Mouse (Mus musculus) left cerebral cortex, adult 2 months (tissue): ENCODE measurements at regions not wholly inside any gene's neighbourhood (a gene's known extent, or its start where the extent isn't known, plus 50 kb on each side); places are given as distances from the start of the nearest gene placed in this dataset.
A peak's percentile ranks its signal among the peaks of the same experiment; 100 is the strongest.
"Not testable (repeated sequence)": the region's sequence is repeated elsewhere in the genome, so short reads cannot be mapped to it uniquely, and the experiment has no call there.

Source experiments
- DNase-seq, 2 experiments: peaks; one replicate each; pipeline ENCODE4 v3.0.0; 2021 to 2022; ENCODE audit warnings: low spot score in 2 of 2, mixed read lengths in 1 of 2; ENCODE audit errors: extremely low spot score in 1 of 2
- H3K27ac ChIP-seq: fragments of 200-600 bp; 2 replicates; pipeline ENCODE4 v1.8.1; 2022
- H3K4me3 ChIP-seq: fragments of 200-600 bp; 2 replicates; pipeline ENCODE4 v1.8.1; 2022
- CTCF ChIP-seq: fragments of 200-600 bp; IDR thresholded peaks from 2 replicates; pipeline ENCODE4 v1.8.1; 2022; ENCODE audit warnings: antibody characterized with exemption, mild to moderate bottlenecking, moderate library complexity
- intact Hi-C: fragments of 180-260 bp; cut with DNase I; formaldehyde crosslinking; loops from one replicate; pipeline ENCODE4 v1.15.1; 2025

GRCm38 (mm10) chr5:64691406-64692100, 111.6 kb upstream of the Klf3 start:
- no peak overlapping the region for H3K27ac ChIP-seq
- no peak for DNase-seq
- H3K4me3 ChIP-seq: no peak overlapping the region
- TF ChIP-seq CTCF: no peak
- intact Hi-C loops: no loop called here

- Histone ChIP-seq H3K4me3 (no peak overlapping the region), H3K27ac (no peak overlapping the region)
- intact Hi-C loops: no loop called here
- DNase-seq: no peak
- no peak for TF ChIP-seq CTCF
Observed at GRCm38 (mm10) chr5:64692335-64692734, 110.9 kb upstream of the Klf3 start.

- no peak for TF ChIP-seq CTCF
- Histone ChIP-seq H3K27ac (no peak overlapping the region), H3K4me3 (no peak overlapping the region)
- intact Hi-C loops: no loop called here
- DNase-seq: no peak
Observed at GRCm38 (mm10) chr5:64693616-64694015, 109.6 kb upstream of the Klf3 start.

GRCm38 (mm10) chr5:64694606-64695005, 108.6 kb upstream of the Klf3 start:
- Histone ChIP-seq H3K27ac (no peak overlapping the region), H3K4me3 (no peak overlapping the region)
- no peak for DNase-seq
- no peak for TF ChIP-seq CTCF
- intact Hi-C loops: no loop called here

- H3K27ac ChIP-seq: no peak overlapping the region
- intact Hi-C loops: no loop called here
- no peak for DNase-seq
Observed at GRCm38 (mm10) chr5:64696099-64696498, 107.1 kb upstream of the Klf3 start.

GRCm38 (mm10) chr5:64697466-64697865, 105.7 kb upstream of the Klf3 start:
- Histone ChIP-seq H3K4me3 (no peak overlapping the region), H3K27ac (no peak overlapping the region)
- TF ChIP-seq CTCF: no peak
- intact Hi-C loops: no loop called here
- no peak for DNase-seq

More at GRCm38 (mm10) chr5:64696099-64696498, 107.1 kb upstream of the Klf3 start:
- no peak for TF ChIP-seq CTCF
- H3K4me3 ChIP-seq: no peak overlapping the region

GRCm38 (mm10) chr5:64698458-64699116, 104.6 kb upstream of the Klf3 start:
- no peak for TF ChIP-seq CTCF

GRCm38 (mm10) chr5:64700030-64700429, 103.2 kb upstream of the Klf3 start:
- no peak for DNase-seq
- no peak overlapping the region for H3K27ac ChIP-seq
- TF ChIP-seq CTCF: no peak
- intact Hi-C loops: loop anchor here (2.0 kb wide), 1 partner anchor 103 kb away; the partner anchor contains the start of gene Klf3
- no peak overlapping the region for H3K4me3 ChIP-seq

More at GRCm38 (mm10) chr5:64698458-64699116, 104.6 kb upstream of the Klf3 start:
- Histone ChIP-seq H3K27ac (no peak overlapping the region), H3K4me3 (no peak overlapping the region)
- no peak for DNase-seq
- intact Hi-C loops: no loop called here

GRCm38 (mm10) chr5:64701219-64701779, 101.9 kb upstream of the Klf3 start:
- H3K4me3 ChIP-seq: peak overlapping the region; percentile 27; the same call in 1 of the 2 replicates
- peak in 1 of 2 experiments; percentile 23 for DNase-seq
- TF ChIP-seq CTCF: no peak
- peak overlapping the region; percentile 60 for H3K27ac ChIP-seq
- intact Hi-C loops: loop anchor here (2.0 kb wide), 1 partner anchor 102 kb away; the partner anchor contains the start of gene Klf3

GRCm38 (mm10) chr5:64701780-64702231, 101.4 kb upstream of the Klf3 start:
- DNase-seq: peak; percentile 65 to 71
- Histone ChIP-seq H3K27ac (peak overlapping the region; percentile 60), H3K4me3 (peak overlapping the region; percentile 27; the same call in 1 of the 2 replicates)
- no peak for TF ChIP-seq CTCF
- intact Hi-C loops: loop anchor here (2.0 kb wide), 2 partner anchors 101 to 193 kb away; partner anchors contain the start of gene Klf3

GRCm38 (mm10) chr5:64702404-64702803, 100.8 kb upstream of the Klf3 start:
- not testable (repeated sequence) for H3K4me3 ChIP-seq, DNase-seq
- peak overlapping the region; percentile 60 for H3K27ac ChIP-seq
- intact Hi-C loops: loop anchor here (2.0 kb wide), 1 partner anchor 194 kb away; no protein-coding TSS in a partner anchor
